Mouse (Mus musculus): ENCODE data around the gene Slc45a1. TPM values are rescaled to one million over a fixed set of nuclear protein-coding genes. Genes with fewer than 3 reads are reported as not detected.

Gene Slc45a1
- total RNA-seq, 2 experiments from 2014 or later: not detected

GRCm38 (mm10) chr4:150659926-150660610 lies 8.1 kb upstream of the Slc45a1 start:
- no peak for DNase-seq

- no peak for DNase-seq
Observed at GRCm38 (mm10) chr4:150656504-150656903, 4.5 kb upstream of the Slc45a1 start.

GRCm38 (mm10) chr4:150655989-150656388 lies 4.0 kb upstream of the Slc45a1 start:
- peak; percentile 76 for DNase-seq

GRCm38 (mm10) chr4:150653072-150653599 lies 1.2 kb upstream of the Slc45a1 start:
- DNase-seq: no peak

GRCm38 (mm10) chr4:150649327-150649726 lies 2.6 kb downstream of the Slc45a1 start:
- no peak for DNase-seq

- no peak for DNase-seq
Observed at GRCm38 (mm10) chr4:150644299-150644698, 7.7 kb downstream of the Slc45a1 start.

- DNase-seq: no peak
Observed at GRCm38 (mm10) chr4:150636635-150637034, 15.3 kb downstream of the Slc45a1 start.

GRCm38 (mm10) chr4:150635568-150635967 lies 16.4 kb downstream of the Slc45a1 start:
- no peak for DNase-seq

GRCm38 (mm10) chr4:150629266-150629665 lies 22.7 kb downstream of the Slc45a1 start:
- no peak for DNase-seq

GRCm38 (mm10) chr4:150625951-150626732 lies 25.8 kb downstream of the Slc45a1 start:
- DNase-seq: no peak

GRCm38 (mm10) chr4:150625425-150625824 lies 26.5 kb downstream of the Slc45a1 start:
- peak; percentile 51 for DNase-seq

GRCm38 (mm10) chr4:150624933-150625332 lies 27.0 kb downstream of the Slc45a1 start:
- DNase-seq: no peak

GRCm38 (mm10) chr4:150624214-150624823 lies 27.7 kb downstream of the Slc45a1 start:
- no peak for DNase-seq

- DNase-seq: no peak
Observed at GRCm38 (mm10) chr4:150622641-150623040, 29.3 kb downstream of the Slc45a1 start.

GRCm38 (mm10) chr4:150619011-150619410 lies 33.0 kb downstream of the Slc45a1 start:
- no peak for DNase-seq

- DNase-seq: no peak
Observed at GRCm38 (mm10) chr4:150616841-150617240, 35.1 kb downstream of the Slc45a1 start.

GRCm38 (mm10) chr4:150616029-150616420 lies 35.9 kb downstream of the Slc45a1 start:
- peak; percentile 64 for DNase-seq

- no peak for DNase-seq
Observed at GRCm38 (mm10) chr4:150615251-150616028, 36.5 kb downstream of the Slc45a1 start.

- no peak for DNase-seq
Observed at GRCm38 (mm10) chr4:150613715-150614114, 38.3 kb downstream of the Slc45a1 start.

- DNase-seq: no peak
Observed at GRCm38 (mm10) chr4:150608670-150609069, 43.3 kb downstream of the Slc45a1 start.

GRCm38 (mm10) chr4:150606449-150607161 lies 45.4 kb downstream of the Slc45a1 start:
- no peak for DNase-seq

Measured in gastrocnemius, postnatal 25 days (tissue).